Mouse (Mus musculus): Measurements from ENCODE around the gene AC109138.7.

The AC109138.7 gene

GRCm38 (mm10) chr19:4193129-4193528 lies 21.0 kb upstream of the AC109138.7 start:
- no peak for DNase-seq (ENCODE audit: low spot score)

GRCm38 (mm10) chr19:4194021-4194724 lies 20.0 kb upstream of the AC109138.7 start:
- DNase-seq (ENCODE audit: low spot score): no peak

DNA sequence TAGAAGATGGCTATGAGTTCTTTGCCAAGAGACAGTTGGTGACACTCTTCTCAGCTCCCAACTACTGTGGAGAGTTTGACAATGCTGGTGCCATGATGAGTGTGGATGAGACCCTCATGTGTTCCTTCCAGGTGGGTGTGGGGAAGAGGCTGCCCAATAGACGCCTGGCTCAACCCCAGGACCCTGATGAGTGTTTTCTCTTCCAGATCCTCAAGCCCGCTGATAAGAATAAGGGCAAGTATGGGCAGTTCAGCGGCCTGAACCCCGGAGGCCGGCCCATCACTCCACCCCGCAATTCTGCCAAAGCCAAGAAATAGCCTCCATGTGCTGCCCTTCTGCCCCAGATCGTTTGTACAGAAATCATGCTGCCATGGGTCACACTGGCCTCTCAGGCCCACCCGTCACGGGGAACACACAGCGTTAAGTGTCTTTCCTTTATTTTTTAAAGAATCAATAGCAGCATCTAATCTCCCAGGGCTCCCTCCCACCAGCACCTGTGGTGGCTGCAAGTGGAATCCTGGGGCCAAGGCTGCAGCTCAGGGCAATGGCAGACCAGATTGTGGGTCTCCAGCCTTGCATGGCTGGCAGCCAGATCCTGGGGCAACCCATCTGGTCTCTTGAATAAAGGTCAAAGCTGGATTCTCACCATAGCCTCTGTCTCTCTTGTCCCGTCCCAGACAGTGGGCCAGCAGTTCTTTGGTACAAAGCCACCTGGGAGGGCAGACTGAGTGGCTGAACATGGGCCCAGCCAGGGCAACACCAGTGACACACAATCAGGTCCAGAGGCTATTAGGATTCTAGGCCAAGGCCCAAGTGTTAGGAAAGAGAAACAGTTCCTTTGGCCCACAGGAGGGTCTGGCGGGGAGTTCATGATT lies 19.1 kb upstream of the AC109138.7 start:
- DNase-seq (ENCODE audit: low spot score): no peak

GRCm38 (mm10) chr19:4196048-4196447 lies 18.1 kb upstream of the AC109138.7 start:
- DNase-seq (ENCODE audit: low spot score): no peak

DNA sequence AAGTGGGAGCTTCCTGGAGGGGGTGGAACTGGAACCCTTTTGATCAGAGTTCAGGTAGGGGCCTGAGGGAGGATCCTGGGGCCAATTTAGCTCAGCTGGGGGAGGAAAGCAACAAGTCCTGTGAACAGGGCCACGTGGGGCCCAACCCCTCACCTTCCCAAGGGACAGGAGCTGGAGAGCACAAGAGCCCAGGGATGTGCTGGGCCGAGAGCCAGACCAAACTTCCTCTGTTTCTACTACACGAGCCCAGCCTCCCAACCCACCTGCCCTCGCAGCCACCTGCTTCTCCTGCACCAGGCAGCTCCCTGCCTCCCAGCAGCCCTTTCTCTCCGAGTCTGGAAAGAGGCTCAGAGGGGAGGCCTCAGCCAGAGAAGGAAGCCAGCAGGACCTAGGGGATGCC lies 17.6 kb upstream of the AC109138.7 start:
- no peak for DNase-seq (ENCODE audit: low spot score)

DNA sequence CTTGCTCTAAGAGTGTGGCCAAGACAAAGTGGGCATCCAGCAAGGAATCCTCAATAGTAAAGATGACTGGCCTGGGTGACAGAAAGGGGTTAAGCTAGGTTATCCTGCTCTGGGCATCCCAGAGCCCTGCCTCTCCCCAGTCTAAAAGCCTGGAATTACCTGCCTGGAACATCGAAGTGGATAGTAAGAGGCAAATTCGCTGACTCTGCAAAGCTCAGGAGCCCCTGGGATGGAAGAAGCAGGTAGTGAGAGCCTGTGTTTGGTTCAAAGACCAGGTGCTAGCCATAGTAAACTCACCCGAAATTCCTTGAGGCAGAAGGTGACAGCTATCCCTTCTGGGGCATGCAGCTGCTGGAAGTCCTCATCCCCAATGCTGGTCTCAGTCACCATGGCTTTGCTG lies 17.0 kb upstream of the AC109138.7 start:
- DNase-seq (ENCODE audit: low spot score): no peak

DNA sequence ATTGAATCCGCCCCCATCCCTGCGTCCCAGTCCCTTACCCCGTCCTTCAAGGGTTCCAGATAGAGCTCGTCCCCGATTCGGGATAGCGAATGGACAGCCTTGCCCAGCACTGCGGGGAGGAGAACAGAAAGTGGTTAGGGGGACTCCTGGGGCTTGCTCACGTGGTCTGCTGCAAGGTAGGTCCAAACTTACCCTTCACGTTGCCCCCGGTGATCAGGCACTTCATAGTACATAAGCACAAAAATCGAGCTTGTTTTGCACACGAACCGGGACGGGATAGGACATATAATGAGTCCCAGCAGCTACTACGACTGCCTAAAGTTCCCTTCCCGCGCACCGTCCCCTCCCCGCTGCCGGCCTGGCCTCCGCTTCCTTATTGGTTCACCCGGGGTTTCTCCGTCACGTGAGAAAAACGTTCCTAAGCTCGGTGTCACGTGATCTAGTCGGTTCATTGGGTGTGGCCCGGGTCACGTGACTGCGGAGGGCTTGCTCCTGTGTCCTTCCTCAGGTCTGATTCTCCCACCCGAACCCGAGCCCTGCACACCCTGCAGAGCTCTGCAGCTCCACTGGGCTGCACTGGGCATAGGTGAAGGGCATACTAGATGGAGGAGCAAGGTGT lies 12.8 kb upstream of the AC109138.7 start, which contains the start of gene Rad9a:
TSS of gene Rad9a (minus strand) at position 372 of the 619 bp plus-strand sequence.
- peak; percentile 98 for DNase-seq (ENCODE audit: low spot score)

DNA sequence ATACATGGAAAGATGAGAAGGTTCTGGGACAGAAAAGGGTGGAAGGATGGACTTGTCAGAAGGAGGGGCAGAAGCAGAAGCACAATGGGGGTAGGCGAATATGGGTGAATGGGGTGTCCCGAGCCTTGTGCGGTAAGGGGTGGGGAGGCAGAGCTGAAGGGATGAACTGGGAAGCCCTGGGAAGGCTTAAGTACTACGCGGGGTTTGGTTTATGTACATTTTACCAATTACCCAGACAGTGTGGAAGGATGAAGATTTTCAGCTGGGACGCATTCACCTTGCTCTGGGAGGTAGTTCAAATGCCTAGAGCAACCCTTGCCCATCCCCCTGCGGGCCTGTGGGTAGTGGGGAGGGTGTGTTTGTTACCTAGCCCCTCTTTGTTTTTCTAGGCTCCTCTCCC lies 12.0 kb upstream of the AC109138.7 start:
- no peak for DNase-seq (ENCODE audit: low spot score)

DNA sequence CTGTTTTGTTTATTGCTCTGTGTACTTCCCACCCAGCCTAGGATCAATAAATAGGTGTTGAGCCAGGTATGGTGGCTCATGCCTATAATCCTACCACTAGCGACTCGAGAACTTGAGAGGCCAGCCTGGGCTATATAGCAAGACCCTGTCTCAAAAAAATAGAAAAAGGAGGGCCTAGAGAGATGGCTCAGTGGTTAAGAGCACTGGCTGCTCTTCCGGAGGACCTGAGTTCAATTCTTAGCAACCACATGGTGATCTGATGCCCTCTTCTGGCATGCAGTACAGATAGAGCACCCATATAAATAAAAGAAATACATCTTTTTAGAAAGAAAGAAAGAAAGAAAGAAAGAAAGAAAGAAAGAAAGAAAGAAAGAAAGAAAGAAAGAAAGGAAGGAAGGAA lies 11.0 kb upstream of the AC109138.7 start:
- DNase-seq (ENCODE audit: low spot score): no peak

- DNase-seq (ENCODE audit: low spot score): no peak
These were observed 10.4 kb upstream of the AC109138.7 start for GRCm38 (mm10) chr19:4203604-4204326.

- DNase-seq (ENCODE audit: low spot score): no peak
These were observed 9.3 kb upstream of the AC109138.7 start for GRCm38 (mm10) chr19:4204889-4205288.

GRCm38 (mm10) chr19:4206971-4207370 lies 7.2 kb upstream of the AC109138.7 start:
- DNase-seq (ENCODE audit: low spot score): peak; percentile 89

GRCm38 (mm10) chr19:4208563-4208962 lies 5.6 kb upstream of the AC109138.7 start:
- DNase-seq (ENCODE audit: low spot score): no peak

DNA sequence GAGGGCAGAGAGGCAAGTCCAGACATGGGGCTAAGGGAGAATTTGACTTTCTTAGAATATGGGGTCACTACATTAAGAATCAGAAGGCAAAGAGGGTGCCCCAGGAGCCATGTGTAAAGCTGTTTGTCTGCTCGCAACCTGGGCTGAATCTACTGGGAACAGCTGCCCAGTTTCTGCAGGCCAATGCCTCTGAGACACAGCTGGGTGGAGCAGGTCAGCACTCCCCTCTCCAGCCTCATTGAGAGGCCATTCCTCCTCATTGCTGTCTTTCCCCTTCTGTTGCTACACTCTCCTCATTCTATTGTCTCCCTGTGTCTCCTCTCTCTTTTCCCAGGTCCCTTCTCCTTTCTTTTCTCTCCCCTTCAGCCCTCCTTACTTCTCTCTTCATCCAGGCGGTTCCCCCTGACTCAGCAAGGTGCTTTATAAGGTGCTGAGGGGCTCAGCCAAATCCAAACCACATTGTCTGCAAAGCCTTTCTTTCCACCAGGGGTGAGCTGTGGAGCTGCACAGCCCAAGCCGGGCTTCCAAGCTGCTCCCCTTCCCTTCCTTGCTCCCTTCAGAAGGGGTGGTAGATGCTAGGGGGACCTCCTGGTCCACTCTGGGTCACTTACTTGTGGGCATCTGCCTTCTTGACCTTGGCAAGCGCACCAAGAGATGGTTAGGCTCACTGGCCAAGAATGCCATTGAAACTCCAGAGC lies 2.1 kb upstream of the AC109138.7 start:
- no peak for DNase-seq (ENCODE audit: low spot score)

- no peak for DNase-seq (ENCODE audit: low spot score)
These were observed 608 bp upstream of the AC109138.7 start for GRCm38 (mm10) chr19:4213524-4213974.

- DNase-seq (ENCODE audit: low spot score): peak; percentile 56
These were observed 754 bp downstream of the AC109138.7 start for GRCm38 (mm10) chr19:4214771-4215450.

GRCm38 (mm10) chr19:4215451-4215840 lies 1.3 kb downstream of the AC109138.7 start:
- no peak for DNase-seq (ENCODE audit: low spot score)

GRCm38 (mm10) chr19:4216041-4216685 lies 2.0 kb downstream of the AC109138.7 start:
- DNase-seq (ENCODE audit: low spot score): peak; percentile 69

DNA sequence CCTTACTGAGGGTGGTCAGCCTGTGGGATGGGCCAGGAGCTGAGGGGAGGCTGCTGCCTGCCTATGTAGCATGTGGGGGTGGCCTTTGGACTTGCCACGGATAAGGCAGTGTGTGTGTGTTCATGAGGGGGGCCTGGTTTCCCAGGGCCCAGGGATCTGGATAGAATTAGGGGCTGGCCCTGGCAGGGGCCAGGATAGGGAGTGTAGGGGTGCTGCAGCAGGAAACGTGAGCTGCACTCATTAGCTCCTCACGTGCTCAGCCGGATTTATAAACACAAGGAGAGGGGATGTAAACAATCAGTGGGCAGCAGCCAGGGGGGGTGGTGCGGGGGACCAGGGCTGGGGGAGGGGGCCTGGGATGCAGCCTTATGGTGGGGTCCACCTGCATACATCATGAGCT lies 3.0 kb downstream of the AC109138.7 start:
- no peak for DNase-seq (ENCODE audit: low spot score)

GRCm38 (mm10) chr19:4217855-4218254 lies 3.7 kb downstream of the AC109138.7 start:
- DNase-seq (ENCODE audit: low spot score): no peak

Data from retina, embryonic 14.5 days (tissue).